Mouse (Mus musculus): Measurements from ENCODE around the gene Gm48551. TPM values are rescaled to one million over a fixed set of nuclear protein-coding genes. Genes with fewer than 3 reads are reported as not detected.
A peak's percentile ranks its signal among the peaks of the same experiment; 100 is the strongest.

Gm48551 gene
- polyA plus RNA-seq, 1 experiment, result 6.9 TPM

DNA sequence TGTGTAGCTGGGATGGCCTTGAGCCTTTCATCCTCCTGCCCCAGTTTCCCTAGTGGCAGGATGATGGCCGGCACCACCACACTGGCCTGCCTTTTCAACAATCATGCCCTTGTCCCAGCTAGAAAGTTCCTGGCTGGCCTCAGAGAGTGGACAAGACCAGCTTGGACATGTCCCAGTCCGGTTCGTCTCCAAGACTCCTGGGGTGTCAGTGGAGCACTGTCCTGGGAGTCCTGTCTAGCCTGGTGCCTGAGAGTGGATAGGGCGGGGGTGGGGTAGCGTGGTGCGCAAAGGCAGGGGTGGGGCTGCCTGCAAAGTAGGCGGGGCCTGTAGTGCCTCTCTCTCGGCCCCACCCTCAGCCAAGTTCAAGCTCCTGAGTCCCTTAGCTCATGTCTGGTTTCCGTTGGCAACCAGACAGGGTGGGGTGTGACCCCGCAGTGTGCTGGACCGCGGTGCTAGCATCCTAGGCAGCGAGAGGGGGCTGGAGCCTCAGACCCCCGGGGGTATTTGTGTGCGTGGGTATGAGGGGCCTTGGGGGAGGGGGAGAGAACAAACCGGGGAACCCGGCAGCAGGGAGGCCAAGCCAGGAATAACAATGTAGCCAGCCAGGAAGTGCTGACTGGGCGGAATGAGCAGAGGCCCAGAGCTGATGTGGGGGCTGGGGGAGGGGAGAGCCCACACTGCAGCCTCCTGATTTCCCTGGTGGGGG is 17.4 kb downstream of the Gm48551 start:
- peak in 1 of 2 experiments; percentile 66 for DNase-seq (ENCODE audit: extremely low spot score in 1 of 2, low spot score in 1 of 2)

- DNase-seq (ENCODE audit: extremely low spot score in 1 of 2, low spot score in 1 of 2), result no peak
These were observed 18.0 kb downstream of the Gm48551 start for GRCm38 (mm10) chr10:81402227-81402765.

DNA sequence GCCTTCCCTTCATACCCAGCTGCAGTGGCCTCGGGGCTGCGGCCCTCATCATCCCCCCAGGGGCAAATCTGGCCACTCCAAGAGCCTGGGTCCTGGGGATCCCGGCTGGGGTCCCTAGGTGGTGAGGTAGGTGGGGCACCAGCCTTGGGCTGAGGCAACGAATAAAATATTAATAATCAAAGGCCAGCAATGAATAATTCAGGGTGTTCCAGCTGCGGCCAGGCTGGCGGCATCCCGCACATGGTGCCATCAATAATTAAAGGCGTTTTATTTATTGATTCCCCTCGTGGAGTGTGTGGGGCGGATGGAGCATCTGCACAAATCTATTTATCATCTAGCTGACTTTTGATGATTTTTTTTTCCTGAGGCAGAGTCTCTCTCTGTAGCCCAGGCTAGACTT is 19.2 kb downstream of the Gm48551 start:
- no peak for DNase-seq (ENCODE audit: extremely low spot score in 1 of 2, low spot score in 1 of 2)

DNA sequence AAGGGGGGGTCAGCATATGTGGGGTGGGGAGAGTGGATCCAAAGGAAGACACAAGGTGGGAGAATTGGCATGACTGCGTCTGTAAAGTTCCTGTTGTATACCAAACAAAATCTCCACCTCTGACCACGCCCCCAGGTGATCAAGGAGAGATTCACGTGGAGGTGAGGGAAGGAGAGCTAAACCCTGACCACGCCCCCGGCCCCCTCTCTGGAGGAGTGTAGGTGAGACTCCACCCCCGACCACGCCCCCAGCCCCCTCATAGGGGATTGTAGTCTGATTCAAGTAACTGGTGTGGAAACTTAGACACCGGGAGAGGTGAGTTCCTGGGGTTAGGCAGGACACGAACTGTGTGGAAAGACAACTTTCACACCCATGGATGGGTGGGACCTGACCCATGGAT is 19.8 kb downstream of the Gm48551 start:
- no peak for DNase-seq (ENCODE audit: extremely low spot score in 1 of 2, low spot score in 1 of 2)

- no peak for DNase-seq (ENCODE audit: extremely low spot score in 1 of 2, low spot score in 1 of 2)
These were observed 20.5 kb downstream of the Gm48551 start for GRCm38 (mm10) chr10:81404720-81405119.

GRCm38 (mm10) chr10:81405588-81406201 is 21.4 kb downstream of the Gm48551 start:
- peak in 1 of 2 experiments; percentile 74 for DNase-seq (ENCODE audit: extremely low spot score in 1 of 2, low spot score in 1 of 2)

GRCm38 (mm10) chr10:81406504-81407440 is 22.5 kb downstream of the Gm48551 start:
- DNase-seq (ENCODE audit: extremely low spot score in 1 of 2, low spot score in 1 of 2), result no peak

DNA sequence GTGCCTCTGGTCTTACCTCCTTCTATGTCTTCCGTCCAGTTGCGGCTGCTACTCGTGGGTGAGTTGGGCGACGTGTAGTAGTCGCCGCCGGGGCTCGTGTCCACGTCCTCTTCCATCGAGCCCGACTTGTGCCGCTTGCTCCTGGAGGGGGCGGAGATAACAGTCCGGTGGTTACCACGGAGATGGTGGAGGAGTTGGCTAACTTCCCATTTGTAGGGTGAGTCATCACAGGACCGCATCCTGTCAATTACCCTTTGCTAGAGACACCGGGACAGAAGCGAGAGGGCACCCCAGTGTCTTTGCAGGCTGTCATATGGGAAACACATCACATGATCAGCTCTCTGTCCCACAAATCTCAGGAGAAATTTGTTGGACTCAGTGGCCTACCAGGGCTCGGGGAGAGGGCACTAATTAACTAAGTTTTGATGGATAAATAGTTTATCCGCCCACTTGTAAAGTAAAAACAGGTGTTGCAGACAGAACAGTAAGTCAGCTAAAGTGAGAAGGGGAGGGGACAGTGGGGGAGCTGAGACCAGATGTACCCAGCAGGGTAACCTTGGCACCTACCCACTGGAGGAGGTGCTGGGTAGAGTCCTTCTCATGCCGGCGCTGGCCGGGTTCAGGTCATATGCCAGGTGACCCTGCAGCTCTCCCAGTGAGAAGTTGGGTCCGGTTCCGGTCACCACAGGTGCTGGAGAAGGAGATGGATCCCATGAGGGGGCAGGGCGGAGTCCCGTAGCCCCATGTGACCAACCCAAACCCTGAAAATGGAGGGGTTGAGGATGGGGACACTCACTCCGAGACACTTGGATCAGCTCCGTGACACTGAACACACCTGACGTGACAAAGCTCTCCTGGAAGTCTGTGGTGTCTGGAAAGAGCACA is 23.5 kb downstream of the Gm48551 start:
- peak in 1 of 2 experiments; percentile 85 for DNase-seq (ENCODE audit: extremely low spot score in 1 of 2, low spot score in 1 of 2)

- DNase-seq (ENCODE audit: extremely low spot score in 1 of 2, low spot score in 1 of 2), result no peak
These were observed 24.1 kb downstream of the Gm48551 start for GRCm38 (mm10) chr10:81408424-81408729.

DNA sequence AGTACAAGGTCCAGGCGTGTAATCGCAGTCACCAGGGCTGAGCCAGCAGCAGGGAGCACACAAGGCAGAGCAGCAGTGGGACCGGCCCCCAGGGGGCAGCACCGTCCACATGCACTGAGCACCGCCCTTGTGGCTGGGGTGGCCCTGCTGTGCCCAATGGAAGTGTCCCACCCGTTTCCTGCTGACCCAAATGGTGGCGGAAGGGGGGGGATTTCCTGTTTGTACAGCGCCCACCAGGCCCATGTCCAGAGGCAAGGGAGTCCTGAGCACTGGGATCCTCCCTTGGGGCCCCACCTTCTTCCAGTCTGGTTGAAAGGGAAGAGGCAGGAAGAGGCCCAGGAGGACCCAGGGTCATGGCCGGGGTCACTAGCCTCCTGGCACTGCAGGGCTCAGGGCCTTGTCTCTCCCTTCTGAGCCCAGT is 24.6 kb downstream of the Gm48551 start:
- peak in 1 of 2 experiments; percentile 70 for DNase-seq (ENCODE audit: extremely low spot score in 1 of 2, low spot score in 1 of 2)

- DNase-seq (ENCODE audit: extremely low spot score in 1 of 2, low spot score in 1 of 2), result no peak
These were observed 25.1 kb downstream of the Gm48551 start for GRCm38 (mm10) chr10:81409330-81409729.

GRCm38 (mm10) chr10:81410350-81410749 is 26.1 kb downstream of the Gm48551 start:
- no peak for DNase-seq (ENCODE audit: extremely low spot score in 1 of 2, low spot score in 1 of 2)

GRCm38 (mm10) chr10:81410981-81411380 is 26.7 kb downstream of the Gm48551 start:
- no peak for DNase-seq (ENCODE audit: extremely low spot score in 1 of 2, low spot score in 1 of 2)

- peak in 1 of 2 experiments; percentile 71 for DNase-seq (ENCODE audit: extremely low spot score in 1 of 2, low spot score in 1 of 2)
These were observed 27.5 kb downstream of the Gm48551 start for GRCm38 (mm10) chr10:81411471-81412400.

DNA sequence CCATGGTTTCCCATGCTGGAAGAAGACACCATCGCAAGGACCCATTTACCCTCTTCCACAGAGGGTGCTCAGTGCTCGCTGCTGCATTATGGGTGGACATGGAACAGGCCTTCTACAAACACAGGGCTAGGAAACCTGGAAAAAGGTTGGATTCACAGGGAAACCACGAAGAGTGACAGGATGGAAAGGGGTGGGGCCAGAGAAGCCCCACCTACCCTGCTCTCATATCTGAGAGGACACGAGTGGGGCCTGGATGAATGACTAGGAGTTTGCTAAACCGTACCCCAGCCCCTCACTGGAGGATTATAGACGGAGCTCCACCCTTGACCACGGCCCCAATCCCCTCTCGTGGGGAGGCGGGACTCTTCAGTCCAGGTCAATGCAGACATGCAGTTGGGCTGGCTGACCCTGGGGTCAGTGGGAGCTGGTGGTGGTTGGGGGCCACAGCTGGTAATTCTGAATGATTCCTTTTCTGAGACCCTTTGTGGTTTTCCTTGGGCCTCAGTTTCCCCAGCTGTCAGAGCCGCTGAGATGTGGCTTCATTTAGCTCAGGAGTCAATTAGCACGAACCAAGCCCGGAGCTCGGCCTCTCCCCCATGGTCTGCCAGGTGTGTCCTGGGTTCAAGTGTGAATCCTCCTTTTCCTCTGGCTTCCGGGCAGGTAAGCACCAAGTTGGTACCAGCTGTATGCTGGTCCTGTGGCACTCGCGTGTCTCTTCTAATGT is 28.5 kb downstream of the Gm48551 start:
- DNase-seq (ENCODE audit: extremely low spot score in 1 of 2, low spot score in 1 of 2), result no peak

DNA sequence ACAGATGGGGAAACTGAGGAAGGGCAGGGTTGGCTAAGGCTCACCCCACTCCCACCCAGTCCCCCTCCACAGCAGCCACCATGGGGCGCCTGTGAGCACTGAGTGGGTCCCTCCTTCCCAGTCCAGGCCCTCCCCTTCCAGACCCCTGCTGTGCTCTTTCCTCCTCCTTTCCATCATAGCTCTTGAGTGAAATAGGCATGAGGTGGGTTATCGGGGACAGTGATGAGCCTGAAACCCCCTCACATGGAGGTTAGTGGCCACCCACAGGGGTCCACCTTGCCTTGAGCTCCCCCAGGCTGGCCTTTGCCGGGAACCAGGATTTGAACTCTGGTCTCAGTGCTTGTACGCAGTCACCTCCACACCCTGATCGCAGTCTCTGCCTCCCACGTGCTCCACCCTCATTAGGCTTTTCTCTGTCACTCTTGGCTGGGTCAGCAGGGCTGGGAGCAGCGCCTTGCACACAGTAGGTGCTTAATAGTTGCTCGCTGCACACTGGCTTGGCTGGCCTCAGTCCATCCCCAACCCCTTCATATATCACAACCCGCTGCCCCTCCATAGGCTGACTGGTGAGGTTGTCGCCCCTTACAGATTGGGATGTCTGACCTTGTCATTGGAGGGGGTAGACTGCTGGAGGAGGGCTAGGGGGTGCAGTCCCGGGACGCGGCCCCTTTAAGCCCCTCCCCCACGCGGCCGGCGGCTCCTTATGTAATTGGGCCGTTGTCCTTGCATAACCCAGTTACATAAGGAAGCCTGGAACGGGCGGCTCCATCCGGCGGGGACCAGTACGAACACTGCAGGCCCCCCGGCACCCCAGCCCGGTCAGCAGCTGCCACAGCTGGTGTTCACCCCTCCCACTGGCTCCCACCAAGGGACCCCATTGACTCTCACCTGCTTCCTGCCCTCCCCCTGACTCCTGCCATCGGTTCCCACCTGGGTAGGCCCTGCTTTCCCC is 29.3 kb downstream of the Gm48551 start:
- peak in 1 of 2 experiments; percentile 86 for DNase-seq (ENCODE audit: extremely low spot score in 1 of 2, low spot score in 1 of 2)

- no peak for DNase-seq (ENCODE audit: extremely low spot score in 1 of 2, low spot score in 1 of 2)
These were observed 30.4 kb downstream of the Gm48551 start for GRCm38 (mm10) chr10:81414682-81415081.
